Mouse (Mus musculus): ENCODE results near the gene Gpatch2.
A peak's percentile ranks its signal among the peaks of the same experiment; 100 is the strongest.

Gene Gpatch2

DNA sequence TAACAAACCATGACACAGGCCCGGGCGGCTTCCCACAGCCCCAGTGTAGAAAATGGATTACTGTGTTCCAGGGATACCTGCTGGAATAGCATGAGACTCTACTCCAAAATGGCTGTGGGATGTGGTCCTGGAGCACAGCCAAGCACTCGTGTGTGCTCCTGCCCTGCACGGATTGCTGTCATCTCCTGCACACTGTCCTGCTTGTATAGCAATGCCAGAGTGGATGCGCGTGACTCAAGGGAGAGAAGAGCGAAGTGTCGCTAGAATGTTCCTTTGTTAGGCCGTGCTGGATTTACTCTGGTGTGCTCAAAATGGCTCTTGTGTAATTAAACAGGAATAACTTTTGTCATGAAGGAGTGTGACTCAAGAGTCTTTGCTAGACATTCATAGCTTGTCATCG, 87.9 kb downstream of the Gpatch2 start:
- DNase-seq (ENCODE audit: low spot score in 2 of 2), result no peak

DNA sequence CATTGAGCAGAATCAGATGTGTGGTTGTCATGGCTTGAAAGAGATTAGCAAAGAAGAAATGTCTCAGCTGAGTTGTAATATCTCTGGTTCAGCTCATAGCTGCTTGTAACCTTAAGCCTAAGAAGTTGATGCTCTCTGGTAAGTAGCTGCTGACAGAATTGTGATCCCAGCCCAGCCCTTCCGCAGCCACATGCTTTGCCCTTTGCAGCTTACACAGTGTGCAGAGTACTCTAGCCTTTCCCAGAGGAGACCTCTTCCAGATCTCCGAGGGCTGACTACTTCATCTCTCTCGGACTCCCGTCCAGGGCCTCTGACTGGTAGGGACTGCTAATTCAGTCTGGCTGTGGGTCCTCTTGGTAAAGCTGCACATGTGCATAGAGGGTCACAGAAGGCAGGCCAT, 92.0 kb downstream of the Gpatch2 start:
- no peak for DNase-seq (ENCODE audit: low spot score in 2 of 2)

DNA sequence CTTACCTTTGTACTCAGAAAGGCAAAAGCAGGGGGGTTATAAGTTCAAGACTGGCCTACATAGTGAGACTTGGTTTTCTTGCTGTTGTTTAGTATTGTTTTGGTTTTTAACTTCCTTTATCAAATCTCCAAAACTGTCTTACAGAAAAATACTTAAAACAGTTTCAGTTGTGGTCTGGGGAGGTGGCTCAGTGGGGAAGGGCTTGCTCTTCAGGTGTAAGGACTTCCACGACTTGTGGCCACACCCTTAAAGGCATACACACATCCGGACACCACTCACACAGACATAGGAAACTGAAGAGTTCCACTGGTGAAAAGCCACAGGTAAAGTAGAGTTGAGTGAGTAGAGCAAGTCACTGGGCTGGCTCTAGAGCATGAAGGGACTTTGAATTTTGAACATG, 93.2 kb downstream of the Gpatch2 start:
- no peak for DNase-seq (ENCODE audit: low spot score in 2 of 2)

DNA sequence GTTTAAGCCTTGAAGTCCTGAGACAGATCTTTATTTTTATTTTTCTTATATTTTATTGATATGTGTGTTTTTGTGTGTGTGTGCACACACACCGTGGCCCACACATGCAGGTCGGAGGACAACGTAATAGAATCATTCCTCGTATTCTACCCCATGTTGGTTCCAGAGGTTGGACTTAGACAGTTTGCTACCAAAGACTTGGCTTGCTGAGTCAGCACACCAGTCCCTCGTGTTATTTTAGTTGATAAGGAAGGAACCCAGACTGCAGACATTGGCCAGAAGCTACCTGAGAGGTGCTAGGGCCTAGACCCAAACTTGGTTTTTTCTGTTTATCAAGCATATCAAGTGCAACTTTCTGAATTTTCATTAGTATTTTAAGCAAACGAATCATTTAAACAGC, 95.8 kb downstream of the Gpatch2 start:
- no peak for DNase-seq (ENCODE audit: low spot score in 2 of 2)

DNA sequence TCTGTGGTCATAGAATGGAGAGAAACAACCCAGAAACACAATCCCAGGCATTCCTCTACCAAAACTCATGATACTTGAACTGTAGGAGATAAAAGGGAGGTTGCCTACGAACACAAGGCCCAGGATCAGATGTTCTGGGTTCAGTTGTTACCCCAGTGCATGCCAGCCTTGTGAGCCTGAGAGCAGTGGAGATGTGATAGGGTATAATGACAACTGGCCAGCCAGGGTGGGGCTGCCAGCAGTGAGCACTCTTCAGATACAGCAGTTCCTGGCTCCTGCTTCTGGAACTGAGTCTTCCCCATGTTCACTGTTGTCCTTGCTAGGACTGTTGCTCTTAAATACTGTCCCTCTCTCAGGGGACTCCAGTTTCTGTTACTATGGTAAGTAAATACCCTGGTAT, 98.0 kb downstream of the Gpatch2 start:
- no peak for DNase-seq (ENCODE audit: low spot score in 2 of 2)

DNA sequence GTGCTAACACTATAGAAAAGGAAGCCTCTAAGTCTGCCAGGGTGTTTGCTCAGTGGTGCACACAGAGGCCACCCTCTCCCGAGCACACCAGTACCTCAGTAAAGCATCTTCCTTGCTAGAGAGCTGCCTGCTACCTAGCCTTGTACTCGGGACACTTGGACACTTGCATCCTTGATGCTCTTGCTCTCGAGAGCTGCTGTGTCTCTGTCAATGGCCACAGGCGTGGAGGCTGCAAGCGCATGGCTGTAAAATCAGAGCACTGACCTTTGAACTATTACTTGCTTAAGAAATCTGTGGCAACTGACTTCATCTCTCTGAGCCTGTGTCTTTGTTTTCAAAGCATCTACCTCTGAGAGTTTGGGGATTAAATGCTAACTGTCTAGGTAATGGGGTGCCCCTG, 98.5 kb downstream of the Gpatch2 start:
- DNase-seq (ENCODE audit: low spot score in 2 of 2), result no peak

DNA sequence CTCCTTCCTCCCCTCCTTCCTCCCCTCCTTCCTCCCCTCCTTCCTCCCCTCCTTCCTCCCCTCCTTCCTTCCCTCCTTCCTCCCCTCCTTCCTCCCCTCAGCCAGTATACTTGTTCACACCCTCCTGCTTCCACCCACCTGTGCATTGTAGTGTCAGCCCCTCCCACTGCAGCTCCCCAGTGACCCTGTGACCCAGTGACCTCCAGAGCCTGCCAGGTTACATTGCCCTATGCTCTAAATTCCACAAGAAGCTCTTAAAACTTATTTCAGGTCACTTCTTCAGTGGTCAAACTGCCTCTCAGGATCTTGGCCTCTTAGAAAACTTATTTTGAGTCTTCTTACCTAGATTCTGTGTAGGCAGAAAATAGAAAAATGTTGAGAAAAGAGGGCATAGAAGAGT, 99.2 kb downstream of the Gpatch2 start:
- DNase-seq (ENCODE audit: low spot score in 2 of 2), result no peak

DNA sequence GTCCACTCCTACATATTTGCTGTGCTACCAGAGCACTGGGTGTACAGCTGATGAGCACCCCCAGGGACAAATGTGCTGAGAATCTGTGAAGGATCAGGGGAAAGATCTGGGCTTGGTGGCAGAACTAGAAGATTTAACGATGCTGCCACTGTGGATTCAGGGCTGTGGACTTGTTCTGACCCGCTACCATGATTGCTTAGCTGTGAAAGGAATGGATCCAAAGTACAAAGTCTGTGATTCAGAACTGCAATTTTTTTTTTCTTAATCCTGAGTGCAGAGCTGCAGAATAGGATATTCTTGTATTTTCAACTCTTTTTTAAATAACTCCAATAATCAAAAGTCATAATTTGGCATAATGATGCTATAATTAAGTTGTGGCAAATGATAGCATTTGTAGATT, 100.5 kb downstream of the Gpatch2 start:
- DNase-seq (ENCODE audit: low spot score in 2 of 2), result no peak

DNA sequence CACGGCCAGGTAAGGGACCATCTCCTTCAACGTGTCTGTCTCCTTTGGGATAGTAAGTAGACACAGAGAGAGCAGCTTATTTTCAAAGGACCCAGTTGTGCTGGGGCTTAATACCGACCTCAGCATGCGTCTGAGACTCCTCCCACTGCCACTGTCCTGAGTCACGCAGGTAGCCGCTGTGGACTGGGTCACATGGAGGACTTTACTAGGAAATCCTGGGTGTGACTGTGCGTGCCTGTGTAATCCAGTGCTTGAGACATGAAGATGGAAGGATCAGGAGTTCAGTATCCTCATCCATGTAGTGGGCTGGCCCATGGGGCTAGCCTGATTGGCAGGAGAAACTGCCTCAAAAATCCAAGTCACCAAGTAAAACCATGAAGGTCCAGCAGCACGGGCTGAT, 101.2 kb downstream of the Gpatch2 start:
- no peak for DNase-seq (ENCODE audit: low spot score in 2 of 2)

DNA sequence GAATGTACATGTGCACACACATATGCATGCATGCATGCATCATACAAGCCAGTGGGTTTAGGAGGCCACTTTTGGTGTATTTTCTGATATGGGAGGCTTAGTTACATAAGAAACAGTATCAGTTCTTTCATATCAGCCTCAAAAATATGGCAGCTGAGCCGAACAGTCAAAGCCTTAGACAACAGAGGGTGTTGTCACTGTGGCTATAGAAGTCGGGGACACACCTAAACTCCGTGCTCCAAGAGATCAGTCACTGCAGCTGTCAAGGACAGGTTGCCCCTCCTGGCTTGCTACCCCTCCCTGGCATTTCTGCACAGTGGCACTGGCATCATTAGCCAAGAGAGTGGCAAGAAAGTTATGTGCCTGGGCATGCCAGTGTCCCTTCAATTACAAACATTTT, 106.5 kb downstream of the Gpatch2 start:
- no peak for DNase-seq (ENCODE audit: low spot score in 2 of 2)

DNA sequence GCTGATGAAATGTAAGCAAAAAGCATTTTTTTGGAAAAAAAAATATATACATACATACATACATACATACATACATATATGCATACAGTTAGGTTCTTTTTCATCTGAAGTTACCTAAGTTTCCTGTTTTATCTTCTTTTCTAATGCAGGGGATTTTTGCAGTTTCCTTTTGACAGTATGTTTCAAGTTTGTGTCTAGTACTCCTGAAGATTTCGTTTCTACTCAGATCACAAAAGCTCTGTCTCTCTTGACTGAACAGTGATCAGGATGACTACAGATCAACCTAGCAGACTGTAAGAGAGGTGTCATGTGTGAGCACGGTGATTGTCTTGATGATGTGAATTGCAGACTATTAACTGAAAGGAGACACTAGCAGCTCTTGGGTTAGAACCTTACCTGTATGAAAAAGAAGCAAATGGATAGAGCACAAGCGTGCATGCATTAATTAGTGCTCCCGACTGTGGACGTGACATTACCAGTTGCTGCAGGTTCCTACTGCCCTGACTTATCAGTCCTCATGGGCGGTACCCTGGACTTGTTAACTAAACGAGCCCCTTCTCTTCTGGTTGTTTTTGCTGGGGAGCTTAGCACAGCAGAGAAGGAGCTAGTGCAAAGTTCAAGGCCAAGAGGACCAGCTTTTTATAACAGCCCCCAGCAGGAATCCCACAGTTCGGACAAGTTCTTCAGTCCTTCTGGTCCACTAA, 107.3 kb downstream of the Gpatch2 start:
- no peak for DNase-seq (ENCODE audit: low spot score in 2 of 2)

DNA sequence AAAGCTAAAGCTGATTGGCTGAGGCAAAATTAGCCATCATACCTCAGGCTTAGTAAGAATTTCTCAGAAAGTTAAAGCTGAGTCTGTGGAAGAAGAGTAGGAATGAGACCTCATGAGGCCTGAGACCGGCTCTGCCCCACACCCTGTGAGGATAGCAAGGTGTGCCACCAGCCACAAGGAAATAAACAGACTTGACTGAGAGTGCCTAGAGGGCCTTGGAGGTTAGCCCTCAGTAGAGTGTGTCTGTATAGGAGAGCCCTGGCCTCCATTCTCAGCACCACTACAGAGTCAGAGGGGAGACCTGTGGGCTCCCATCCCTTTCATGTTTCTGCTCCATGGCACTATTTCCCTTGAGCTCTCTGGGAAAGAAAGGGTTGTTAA, 107.9 kb downstream of the Gpatch2 start:
- no peak for DNase-seq (ENCODE audit: low spot score in 2 of 2)

DNA sequence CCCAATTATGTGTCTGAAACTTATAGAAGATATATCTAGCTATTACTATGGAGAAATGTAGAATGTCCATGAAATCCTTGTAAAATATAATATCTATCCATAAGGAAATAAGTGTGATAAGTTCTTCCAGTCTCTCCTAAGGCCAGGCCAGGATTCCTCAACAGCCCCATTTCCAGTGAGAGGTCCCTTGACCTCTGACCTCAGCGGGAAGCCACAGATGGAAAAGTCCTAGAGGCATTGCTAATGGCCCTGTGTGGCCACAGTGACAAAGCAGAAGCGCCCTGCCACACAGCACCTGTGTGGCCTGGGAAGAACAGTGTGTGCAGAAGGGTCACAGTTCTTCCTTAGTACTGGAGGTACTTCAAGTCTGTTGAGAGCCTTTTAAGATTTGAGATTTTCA, 127.2 kb downstream of the Gpatch2 start:
- no peak for DNase-seq (ENCODE audit: low spot score in 2 of 2)

DNA sequence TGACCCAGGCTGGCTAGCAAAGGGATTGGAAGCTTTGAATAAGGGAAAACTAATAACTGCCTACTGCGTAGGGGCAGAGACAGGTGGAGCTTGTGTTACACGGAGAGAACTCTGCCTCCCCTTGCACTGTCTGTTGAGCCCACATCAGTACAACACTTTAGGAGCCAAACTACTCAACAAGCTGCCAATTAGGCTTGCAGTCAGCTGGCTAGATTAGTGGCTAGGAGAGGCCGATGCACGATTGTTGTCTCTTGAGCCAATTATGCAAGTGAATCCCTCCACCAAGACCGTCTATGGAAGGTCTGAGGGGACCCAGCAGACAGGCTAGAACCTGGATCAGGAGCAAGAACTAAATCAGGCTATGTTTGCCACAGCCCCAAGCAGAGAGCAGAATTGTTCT, 129.8 kb downstream of the Gpatch2 start:
- DNase-seq (ENCODE audit: low spot score in 2 of 2), result no peak

DNA sequence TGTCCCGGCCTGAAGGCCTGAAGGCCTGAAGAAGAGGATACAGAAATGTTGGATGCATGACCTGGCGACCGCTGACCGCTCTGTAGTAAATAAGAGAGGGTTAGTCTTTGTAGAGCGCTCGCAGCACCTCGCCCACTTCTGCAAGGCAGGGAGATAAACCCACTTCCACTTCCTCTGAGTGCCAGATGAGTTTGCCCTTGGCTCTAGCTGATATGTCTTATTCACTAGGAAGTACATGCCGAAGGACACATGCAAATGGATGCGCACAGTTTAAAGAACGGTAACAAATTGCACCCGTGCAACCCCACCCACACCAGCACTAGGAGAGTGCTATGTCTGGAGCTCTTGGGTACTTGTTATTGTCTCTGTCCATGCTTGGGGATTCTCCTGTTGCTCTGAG, 131.6 kb downstream of the Gpatch2 start:
- DNase-seq (ENCODE audit: low spot score in 2 of 2), result peak in 1 of 2 experiments; percentile 20

DNA sequence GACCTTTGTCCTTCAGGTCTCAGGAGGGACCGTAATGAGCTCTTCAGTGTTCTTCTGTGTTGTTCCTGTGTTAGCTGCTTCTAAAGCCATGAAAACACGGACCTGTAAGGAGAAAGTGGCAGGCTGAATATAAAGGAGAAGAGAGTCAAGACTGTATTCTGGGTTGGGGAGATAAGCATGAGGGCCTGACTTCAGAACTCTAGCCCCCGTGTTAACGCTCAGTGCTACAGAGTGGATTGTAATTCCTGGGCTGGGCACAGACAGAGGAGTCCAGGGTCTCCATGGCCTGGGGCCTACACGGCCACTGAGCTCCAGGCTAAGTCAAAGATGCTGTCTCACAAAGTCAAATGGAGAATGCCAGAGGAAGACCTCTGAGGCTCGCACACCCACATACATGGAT, 132.3 kb downstream of the Gpatch2 start:
- no peak for DNase-seq (ENCODE audit: low spot score in 2 of 2)

DNA sequence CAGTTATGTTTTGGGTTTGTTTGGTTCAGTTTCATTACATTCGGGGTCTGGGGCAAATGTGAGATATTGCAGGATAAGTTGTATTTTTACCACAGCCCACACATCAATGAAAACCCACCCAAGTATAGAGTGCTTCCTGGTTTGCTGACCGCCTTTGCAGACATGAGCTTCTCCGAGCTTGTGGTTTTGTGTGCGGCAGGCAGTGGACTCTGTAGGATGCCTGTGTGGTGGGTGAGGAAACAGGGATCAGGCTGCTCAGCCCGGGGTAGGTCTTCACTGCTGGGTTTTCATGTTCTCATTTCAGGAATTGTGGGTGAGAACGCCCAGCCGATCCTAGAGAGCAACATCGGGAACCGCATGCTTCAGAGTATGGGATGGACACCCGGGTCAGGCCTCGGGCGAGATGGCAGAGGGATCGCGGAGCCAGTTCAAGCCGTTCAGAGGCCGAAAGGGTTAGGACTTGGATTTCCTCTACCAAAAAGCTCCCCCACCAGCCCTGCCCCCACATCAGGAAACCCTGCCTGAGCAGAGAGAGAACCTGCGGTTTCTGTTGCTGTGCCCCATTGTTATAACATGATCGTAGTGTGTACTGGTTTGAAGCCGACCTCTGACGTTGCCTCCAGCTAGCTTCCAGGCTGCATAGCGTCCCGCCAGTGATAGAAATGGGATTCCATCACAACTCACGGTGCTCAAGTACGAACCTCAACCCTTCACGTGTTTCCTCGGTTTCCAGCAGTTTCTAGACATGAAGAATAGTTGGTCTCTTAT, 132.9 kb downstream of the Gpatch2 start:
- peak; percentile 36 to 46 for DNase-seq (ENCODE audit: low spot score in 2 of 2)

DNA sequence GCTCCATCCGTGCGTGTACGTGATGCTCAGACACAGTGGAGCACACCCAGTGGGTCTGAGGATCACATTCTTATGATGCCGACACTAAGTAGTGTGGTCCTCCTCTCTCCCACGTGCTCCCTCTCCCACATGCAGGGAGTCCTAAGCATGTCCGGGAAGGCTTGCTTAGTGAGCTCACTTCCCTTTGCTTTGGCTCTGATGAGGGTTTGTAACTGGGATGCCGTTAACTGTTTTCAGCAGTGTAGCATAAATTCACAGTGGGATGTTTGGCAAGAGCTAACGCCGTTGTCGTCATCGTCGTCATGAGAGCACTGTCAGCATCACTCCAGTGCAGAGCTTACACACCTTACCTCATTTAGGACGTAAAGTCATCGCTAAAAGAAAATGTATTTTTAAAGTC, 133.6 kb downstream of the Gpatch2 start:
- no peak for DNase-seq (ENCODE audit: low spot score in 2 of 2)

DNA sequence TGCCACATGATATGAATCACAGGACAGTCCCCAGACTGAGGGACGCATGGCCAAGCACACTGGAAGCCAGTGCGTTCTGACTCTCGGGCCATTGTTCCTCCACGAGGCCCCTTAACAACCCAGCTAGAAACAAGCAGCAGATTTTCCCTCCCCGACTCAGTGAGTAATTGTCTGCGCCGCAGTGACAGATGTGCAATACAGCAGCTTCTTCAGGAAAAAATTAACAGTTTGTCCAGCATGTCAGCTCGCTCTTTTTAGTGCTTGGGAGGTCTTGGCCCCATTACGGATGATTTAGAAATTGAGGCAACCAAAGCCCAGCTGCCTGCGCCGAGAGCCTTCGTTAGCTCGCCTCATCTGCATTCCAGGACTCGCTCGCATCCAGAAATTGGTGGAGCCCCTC, 140.9 kb downstream of the Gpatch2 start:
- no peak for DNase-seq (ENCODE audit: low spot score in 2 of 2)

DNA sequence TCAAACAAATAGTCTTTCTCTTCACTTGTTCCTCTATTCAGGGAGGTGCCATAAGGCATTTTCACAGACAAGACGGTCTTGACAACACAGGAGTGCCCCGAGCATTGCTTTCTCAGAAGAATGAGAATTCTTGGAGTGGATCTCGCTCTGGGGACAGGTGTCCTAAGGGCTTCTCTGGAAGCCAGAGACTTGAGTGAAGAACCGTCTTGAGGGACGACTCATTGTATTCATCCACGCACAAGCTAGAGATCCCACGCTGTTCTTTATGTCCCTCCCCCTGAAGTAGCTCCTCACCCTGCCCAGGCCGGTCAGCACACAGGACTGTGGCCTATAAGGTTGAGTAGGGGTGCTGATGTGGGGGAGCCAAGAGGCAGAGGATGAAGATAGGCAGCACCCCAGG, 141.6 kb downstream of the Gpatch2 start:
- no peak for DNase-seq (ENCODE audit: low spot score in 2 of 2)

DNA sequence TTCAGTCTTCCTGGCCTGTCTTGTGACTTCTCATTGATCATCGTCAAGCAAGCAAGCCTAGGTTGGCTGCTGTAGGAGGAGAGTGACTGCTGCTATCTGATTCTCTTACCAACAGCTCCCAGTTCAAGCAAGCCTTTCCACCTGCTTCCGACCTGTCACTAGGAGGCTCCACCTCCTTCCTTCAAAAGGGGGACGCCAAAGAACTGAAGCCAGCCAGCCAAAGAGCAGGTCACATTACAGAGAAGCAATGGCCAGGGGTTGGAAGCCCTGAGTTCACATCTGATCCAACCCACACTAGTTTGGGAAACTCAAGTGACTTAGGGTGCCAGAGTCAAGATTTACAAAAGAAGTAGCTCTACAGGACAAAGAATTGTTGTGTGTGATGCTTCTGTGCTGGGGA, 144.9 kb downstream of the Gpatch2 start:
- no peak for DNase-seq (ENCODE audit: low spot score in 2 of 2)

DNA sequence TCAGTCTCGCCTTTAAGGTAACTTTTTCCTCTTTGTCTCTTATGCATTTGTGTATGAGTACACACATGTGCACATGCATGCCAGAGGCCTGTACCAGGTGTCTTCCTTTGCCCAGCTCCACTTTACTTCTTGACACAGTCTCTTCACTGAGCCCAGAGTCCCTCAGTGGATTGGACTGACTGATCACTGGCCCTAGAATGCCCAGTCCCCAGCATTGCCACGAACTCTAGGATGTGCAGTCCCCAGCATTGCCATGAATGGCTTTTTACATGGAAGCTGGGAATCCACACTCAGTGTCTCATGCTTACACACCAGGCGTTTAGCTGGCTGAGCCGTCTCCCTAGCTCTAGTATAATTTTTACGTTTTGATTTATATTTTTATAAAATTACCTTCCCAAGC, 147.2 kb downstream of the Gpatch2 start:
- DNase-seq (ENCODE audit: low spot score in 2 of 2), result no peak

DNA sequence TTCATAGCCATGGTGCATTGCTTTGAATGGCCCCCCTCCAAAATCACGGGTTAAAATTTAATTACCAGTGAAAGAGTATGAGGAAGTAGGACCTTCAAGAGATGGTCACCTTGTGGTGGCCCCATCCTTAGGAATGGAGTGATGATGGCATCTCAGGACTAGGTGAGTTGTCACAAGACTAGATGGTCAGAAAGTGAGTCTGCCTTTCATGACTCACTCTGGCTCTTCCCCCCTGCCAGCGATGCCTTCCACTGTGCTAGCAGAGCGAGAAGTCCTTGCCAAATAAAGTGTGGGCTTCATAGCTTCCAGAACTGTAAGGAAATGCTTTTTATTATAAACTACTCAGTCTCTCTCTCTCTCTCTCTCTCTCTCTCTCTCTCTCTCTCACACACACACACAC, 150.1 kb downstream of the Gpatch2 start:
- no peak for DNase-seq (ENCODE audit: low spot score in 2 of 2)

DNA sequence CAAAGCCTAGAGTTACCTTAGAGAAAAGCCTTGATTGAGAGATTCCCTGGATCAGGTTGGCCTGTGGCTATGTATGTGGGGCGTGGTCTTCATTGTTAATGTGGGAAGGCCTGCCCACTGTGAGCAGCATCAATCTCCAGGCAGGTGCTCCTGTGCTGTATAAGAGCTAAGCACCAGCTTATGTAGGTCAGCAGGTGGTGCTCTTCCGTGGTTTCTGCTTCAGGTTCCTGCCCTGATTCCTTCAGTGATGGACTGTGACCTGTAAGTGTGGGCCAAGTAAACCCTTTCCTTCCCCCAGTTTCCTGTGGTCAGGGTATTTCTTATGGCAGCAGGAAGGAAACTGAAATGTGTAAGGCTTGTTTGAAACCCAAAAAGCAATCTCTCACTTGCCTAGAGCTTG, 151.5 kb downstream of the Gpatch2 start:
- peak in 1 of 2 experiments; percentile 16 for DNase-seq (ENCODE audit: low spot score in 2 of 2)

Data from spleen, postnatal 36 days (tissue).